Mouse (Mus musculus) right cerebral cortex, adult 2 months (tissue): Measurements from ENCODE around the gene Mtf2.
"Not testable (repeated sequence)": the region's sequence is repeated elsewhere in the genome, so short reads cannot be mapped to it uniquely, and the experiment has no call there.

ENCODE experiments used
- DNase-seq, 2 experiments: peaks; one replicate each; pipeline ENCODE4 v3.0.0; 2021 to 2022; ENCODE audit warnings: low spot score in 2 of 2

Mtf2 gene

GRCm38 (mm10) chr5:108065465-108066411 is at the start of gene Mtf2:
Mtf2 (plus strand) TSS chr5:108065674.
- peak; percentile 96 to 98 for DNase-seq

- no peak for DNase-seq
Measured at GRCm38 (mm10) chr5:108017232-108017631, 48.2 kb upstream of the Mtf2 start.

GRCm38 (mm10) chr5:108019367-108019766 is 46.1 kb upstream of the Mtf2 start:
- DNase-seq = no peak

- DNase-seq = no peak
Measured at GRCm38 (mm10) chr5:108021346-108021745, 44.1 kb upstream of the Mtf2 start.

- DNase-seq = no peak
Measured at GRCm38 (mm10) chr5:108028230-108028629, 37.2 kb upstream of the Mtf2 start.

- not testable (repeated sequence) for DNase-seq
Measured at GRCm38 (mm10) chr5:108028797-108029536, 36.5 kb upstream of the Mtf2 start.

GRCm38 (mm10) chr5:108029968-108030367 is 35.5 kb upstream of the Mtf2 start:
- peak; percentile 7 to 15 for DNase-seq

GRCm38 (mm10) chr5:108031267-108031666 is 34.2 kb upstream of the Mtf2 start:
- DNase-seq = no peak

- DNase-seq = peak in 1 of 2 experiments; percentile 36
Measured at GRCm38 (mm10) chr5:108034194-108034593, 31.3 kb upstream of the Mtf2 start.

- DNase-seq = no peak
Measured at GRCm38 (mm10) chr5:108035523-108035922, 30.0 kb upstream of the Mtf2 start.

GRCm38 (mm10) chr5:108042061-108042460 is 23.4 kb upstream of the Mtf2 start:
- no peak for DNase-seq

GRCm38 (mm10) chr5:108043908-108044307 is 21.6 kb upstream of the Mtf2 start:
- DNase-seq = no peak

- DNase-seq = no peak
Measured at GRCm38 (mm10) chr5:108049711-108050268, 15.7 kb upstream of the Mtf2 start.

GRCm38 (mm10) chr5:108051026-108051425 is 14.4 kb upstream of the Mtf2 start:
- DNase-seq = no peak

- DNase-seq = not testable (repeated sequence)
Measured at GRCm38 (mm10) chr5:108051727-108052126, 13.7 kb upstream of the Mtf2 start.

GRCm38 (mm10) chr5:108052200-108052599 is 13.3 kb upstream of the Mtf2 start:
- DNase-seq = no peak

GRCm38 (mm10) chr5:108053566-108053965 is 11.9 kb upstream of the Mtf2 start:
- DNase-seq = no peak

GRCm38 (mm10) chr5:108060413-108060812 is 5.1 kb upstream of the Mtf2 start:
- no peak for DNase-seq

GRCm38 (mm10) chr5:108072301-108072700 is 6.8 kb downstream of the Mtf2 start:
- DNase-seq = no peak

GRCm38 (mm10) chr5:108076241-108076640 is 10.8 kb downstream of the Mtf2 start:
- no peak for DNase-seq

- no peak for DNase-seq
Measured at GRCm38 (mm10) chr5:108076833-108077540, 11.5 kb downstream of the Mtf2 start.

- DNase-seq = no peak
Measured at GRCm38 (mm10) chr5:108079603-108080002, 14.1 kb downstream of the Mtf2 start.
